Mouse (Mus musculus) ovary, postnatal 36 days (tissue): ENCODE measurements around the gene Gstp3.
"Not testable (repeated sequence)": the region's sequence is repeated elsewhere in the genome, so short reads cannot be mapped to it uniquely, and the experiment has no call there.

Experiments used
- DNase-seq: peaks from one replicate; pipeline ENCODE4 v3.0.0; 2022; ENCODE audit warnings: low spot score, mixed read lengths

The Gstp3 gene

GRCm38 (mm10) chr19:4037788-4038232 is 21.6 kb downstream of the Gstp3 start, which contains the start of gene Gstp1:
Gene Gstp1, minus strand, starts transcription at chr19:4037985.
- DNase-seq: peak; percentile 88

GRCm38 (mm10) chr19:4037154-4037787 is 22.1 kb downstream of the Gstp3 start:
- DNase-seq: not testable (repeated sequence)

GRCm38 (mm10) chr19:4036327-4037045 is 22.9 kb downstream of the Gstp3 start:
- DNase-seq: no peak

GRCm38 (mm10) chr19:4033742-4034141 is 25.6 kb downstream of the Gstp3 start:
- no peak for DNase-seq

GRCm38 (mm10) chr19:4033298-4033697 is 26.1 kb downstream of the Gstp3 start:
- DNase-seq: no peak

GRCm38 (mm10) chr19:4032668-4033067 is 26.7 kb downstream of the Gstp3 start:
- no peak for DNase-seq

- no peak for DNase-seq
Measured at GRCm38 (mm10) chr19:4027576-4027975, 31.8 kb downstream of the Gstp3 start.

- DNase-seq: no peak
Measured at GRCm38 (mm10) chr19:4023185-4023584, 36.2 kb downstream of the Gstp3 start.

GRCm38 (mm10) chr19:4018743-4019583 is 40.4 kb downstream of the Gstp3 start:
- DNase-seq: peak; percentile 75

- DNase-seq: no peak
Measured at GRCm38 (mm10) chr19:4017921-4018587, 41.3 kb downstream of the Gstp3 start.

- no peak for DNase-seq
Measured at GRCm38 (mm10) chr19:4015635-4016034, 43.7 kb downstream of the Gstp3 start.

GRCm38 (mm10) chr19:4014802-4015201 is 44.6 kb downstream of the Gstp3 start:
- DNase-seq: no peak

GRCm38 (mm10) chr19:4013066-4013465 is 46.3 kb downstream of the Gstp3 start:
- no peak for DNase-seq

- peak; percentile 93 for DNase-seq
Measured at GRCm38 (mm10) chr19:4012432-4013022, 46.8 kb downstream of the Gstp3 start, which contains the start of gene Ndufv1. Gene Ndufv1, minus strand, starts transcription at chr19:4012806.

- no peak for DNase-seq
Measured at GRCm38 (mm10) chr19:4011086-4011485, 48.3 kb downstream of the Gstp3 start.
